Mouse (Mus musculus) hematopoietic stem cell, adult 5-6 weeks (primary cell): ENCODE data around the gene Als2cl. TPM values are rescaled to one million over a fixed set of nuclear protein-coding genes. Genes with fewer than 3 reads are reported as not detected.

Source experiments
- ATAC-seq, 2 experiments: fragments of 125-278 bp in 1 of 2; replicated peaks in 1 of 2; 2 replicates each; pipeline ENCODE4 v1.8.0; 2016 to 2017; ENCODE audit warnings: inconsistent platforms in 2 of 2, mild to moderate bottlenecking in 2 of 2, moderate number of reproducible peaks in 2 of 2, low read depth in 1 of 2, moderate TSS enrichment in 1 of 2; ENCODE audit not compliant: low FRiP score in 2 of 2, poor library complexity in 2 of 2, severe bottlenecking in 2 of 2, insufficient read depth in 1 of 2, low TSS enrichment in 1 of 2
- total RNA-seq: library from RNA; stranded (forward); fragments of 172-1452, 232-1000 nt; gene quantifications from 2 replicates; pipeline ENCODE4 v1.2.3, GENCODE M21; 2017

Gene Als2cl
- total RNA-seq, 1 experiment from 2014 or later: 1.5 TPM

DNA sequence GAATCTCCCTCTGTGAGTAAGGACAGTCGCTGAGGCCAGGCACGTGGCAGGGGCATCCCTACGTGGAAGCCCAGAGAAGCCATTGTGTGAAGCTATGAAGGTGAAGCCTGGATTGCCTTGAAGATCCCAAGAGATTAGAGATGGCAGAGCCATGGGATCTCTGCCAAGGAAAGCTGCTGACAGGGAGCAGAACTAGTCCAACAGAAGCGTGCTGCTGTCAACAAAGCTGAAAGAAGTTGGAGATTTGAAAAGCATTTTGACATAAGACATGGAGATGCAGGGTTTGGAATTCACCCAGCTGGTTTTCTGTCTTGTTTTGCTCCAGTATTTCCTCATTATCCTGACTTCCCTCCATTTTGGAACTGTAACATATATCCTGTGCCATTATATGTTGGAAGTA lies 22.6 kb downstream of the Als2cl start:
- ATAC-seq: no peak

DNA sequence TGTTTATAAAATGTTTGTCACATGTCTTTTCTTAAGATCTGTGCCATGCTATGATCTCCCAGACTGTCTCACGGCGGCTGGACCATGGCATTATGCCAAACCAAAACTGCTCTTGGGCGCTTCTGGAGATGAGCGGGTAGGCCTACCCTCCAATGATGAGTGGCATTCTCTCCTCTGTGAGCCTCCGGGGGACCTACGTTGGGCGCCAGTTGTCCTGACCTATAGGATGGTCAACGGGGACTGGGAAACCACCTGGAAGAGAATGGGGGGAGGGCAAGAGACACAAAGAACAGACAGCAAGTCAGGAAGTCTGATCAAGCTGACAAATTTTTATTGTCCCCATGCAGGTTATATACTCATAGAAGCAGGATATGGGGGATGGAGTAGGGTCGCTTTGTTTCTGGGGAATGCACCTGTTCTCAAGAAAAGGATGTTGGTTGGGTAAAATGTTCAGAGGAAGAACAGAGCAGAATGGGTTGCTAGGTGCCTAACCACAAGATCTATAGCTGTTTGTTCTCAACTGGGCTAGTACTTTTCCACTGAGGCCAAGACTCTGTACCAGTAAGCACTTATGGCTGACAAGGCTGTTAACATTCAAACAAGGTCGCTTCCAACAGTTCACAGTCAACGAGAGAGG lies 27.6 kb downstream of the Als2cl start:
- ATAC-seq: no peak

DNA sequence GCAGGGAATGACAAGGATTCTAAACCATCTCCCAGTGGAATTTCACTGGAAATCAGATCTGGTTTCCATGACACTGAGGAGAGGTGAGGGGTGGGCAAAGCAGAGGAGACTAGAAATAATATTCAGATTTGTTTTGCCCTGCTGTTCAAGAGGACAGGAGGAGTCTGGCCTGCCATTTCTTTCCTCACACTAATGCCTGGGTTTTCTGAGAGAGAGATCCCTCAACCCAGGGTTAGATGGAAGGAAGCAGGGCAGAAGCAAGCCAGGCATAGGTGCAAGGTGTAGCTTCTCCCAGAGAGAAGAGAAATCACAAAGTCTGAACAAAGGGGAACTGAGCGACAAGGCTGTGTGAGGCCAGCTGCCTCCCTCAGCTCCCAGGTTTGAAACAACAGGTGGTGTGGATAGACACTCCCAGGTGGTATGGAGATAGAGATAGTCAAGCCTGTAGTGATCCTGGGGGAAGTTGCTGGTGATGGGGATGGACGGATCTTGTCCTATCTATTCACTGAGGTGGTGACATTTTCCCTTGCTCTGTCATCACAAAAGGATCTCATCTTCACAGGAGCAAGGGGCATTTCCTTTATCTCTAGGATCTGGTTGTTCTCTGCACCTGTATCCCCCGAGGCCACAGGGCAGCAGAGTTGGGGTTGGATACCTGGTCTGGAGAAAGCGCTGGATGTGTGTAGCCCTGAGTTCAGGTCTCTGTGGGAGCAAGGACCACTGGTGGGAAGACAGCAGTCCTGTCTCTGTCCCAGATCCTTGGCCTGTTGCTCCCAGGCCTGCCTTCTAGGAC lies 28.4 kb downstream of the Als2cl start:
- ATAC-seq: no peak

DNA sequence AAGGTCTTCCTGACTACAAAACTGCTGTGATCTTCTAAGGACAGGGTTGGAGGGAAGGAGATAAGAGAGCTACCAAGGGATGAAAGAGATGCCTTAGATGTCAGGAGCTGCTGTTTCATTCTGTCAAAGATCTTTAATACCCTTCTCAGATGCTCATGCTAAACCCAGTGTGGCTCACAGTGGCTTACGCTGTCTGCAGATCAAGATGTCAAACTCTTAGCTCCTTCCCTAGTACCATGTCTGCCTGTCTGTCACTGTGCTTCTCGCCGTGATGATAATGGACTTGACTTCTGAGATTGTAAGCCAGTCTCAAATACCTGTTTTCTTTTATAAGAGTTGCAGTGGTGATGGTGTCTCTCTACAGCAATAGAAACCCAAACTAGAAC lies 29.0 kb downstream of the Als2cl start:
- no peak for ATAC-seq

DNA sequence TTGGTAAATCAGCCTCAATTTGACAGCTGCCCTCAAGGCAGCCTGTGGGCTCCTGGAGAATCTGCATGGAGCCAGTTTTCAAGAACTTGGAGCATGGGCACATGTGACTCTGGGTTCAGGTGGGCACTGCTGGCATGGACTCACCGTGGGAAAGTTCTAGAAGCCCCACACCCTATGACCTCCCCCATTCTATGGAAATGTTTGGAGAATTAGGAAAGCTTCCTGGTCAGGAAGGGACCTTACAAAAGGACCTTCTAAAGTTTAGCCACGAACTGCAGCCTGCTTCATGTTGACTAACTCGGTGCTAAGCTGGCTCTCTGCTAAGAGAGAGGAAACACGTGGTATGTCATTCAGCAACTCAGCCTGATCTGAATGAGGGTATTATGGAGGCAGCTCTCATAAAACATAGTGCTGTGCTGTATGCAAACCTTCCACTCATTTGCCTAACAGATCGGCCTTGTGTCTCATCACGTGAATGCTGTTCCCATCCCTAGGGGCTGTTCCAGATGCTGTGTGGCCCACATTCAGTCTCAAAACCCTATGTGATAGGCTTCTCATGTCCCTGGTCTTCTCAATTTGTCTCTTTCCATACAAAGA lies 29.8 kb downstream of the Als2cl start:
- ATAC-seq: peak in 1 of 2 experiments; percentile 46; a peak in 2 of 4 replicates

DNA sequence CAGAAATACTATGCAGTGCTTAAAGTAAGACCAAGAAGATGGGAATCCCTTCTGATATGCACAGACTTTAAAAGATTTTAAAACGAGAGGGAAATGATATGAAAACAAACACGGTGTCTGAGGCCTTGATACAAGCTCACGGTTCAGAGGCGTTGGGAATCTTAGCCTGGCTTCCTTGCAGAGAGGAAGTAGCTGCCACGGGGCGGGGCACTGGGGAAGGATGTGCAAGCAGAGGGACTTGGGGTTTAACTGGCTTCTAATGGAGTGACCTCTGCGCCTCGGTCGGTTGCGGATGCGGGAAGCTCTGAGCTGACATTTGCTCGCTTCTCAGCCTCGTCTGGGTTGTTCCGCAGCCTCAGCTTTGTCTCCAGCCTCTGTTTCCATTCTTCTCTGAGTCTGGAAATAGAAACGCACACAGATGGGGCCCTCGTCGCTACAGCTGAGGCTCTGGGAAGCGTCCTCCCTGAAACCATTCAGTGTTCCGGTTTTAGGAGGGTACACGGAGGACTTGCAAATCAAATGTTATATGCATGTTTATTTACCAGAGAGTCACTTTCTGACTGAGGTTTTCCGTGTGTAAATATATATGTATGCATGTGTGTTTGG lies 35.1 kb downstream of the Als2cl start:
- no peak for ATAC-seq

DNA sequence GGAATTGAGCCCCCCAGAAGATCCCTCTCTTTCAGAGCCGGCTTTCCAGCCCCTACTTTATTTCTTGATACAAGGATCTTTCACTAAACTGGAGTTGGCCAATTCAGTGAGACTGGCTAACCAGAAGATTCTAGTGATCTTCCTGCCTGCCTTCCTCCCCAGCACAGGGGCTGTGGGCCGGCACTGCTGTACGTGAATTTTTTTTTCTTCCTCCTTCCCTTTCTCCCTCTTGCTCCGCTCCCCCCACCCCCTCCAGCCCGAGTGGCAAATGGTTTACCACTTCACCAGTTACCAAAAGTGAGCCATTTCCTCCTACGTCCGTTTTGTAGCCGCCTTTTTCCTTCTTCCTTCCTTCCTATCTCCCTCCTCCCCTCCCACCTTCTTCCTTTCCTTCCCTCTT lies 35.8 kb downstream of the Als2cl start:
- ATAC-seq: peak; percentile 27 to 32; a peak in 1 of 4 replicates

DNA sequence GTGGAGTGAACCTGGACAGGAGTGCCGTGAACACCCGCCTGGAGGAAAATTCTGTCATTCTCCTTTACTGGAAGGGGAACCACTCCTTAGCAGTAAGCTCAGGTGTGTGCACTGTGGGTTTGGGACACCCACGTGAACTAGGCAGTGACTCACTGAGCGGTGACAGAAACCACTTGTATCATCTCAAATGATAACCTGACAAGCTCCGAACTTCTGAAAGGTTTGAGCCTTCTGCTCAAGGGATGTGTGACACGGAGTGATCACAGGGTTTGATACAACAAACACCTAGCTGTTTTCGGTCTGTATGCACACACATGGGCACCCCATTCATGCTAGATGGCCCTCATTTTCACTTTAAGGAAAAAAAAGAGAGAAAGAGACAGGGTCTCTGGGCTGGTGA lies 37.1 kb downstream of the Als2cl start, which contains the start of gene Fam240a:
Gene Fam240a (minus strand): TSS at position 76 of the 400 bp plus-strand sequence.
- no peak for ATAC-seq

DNA sequence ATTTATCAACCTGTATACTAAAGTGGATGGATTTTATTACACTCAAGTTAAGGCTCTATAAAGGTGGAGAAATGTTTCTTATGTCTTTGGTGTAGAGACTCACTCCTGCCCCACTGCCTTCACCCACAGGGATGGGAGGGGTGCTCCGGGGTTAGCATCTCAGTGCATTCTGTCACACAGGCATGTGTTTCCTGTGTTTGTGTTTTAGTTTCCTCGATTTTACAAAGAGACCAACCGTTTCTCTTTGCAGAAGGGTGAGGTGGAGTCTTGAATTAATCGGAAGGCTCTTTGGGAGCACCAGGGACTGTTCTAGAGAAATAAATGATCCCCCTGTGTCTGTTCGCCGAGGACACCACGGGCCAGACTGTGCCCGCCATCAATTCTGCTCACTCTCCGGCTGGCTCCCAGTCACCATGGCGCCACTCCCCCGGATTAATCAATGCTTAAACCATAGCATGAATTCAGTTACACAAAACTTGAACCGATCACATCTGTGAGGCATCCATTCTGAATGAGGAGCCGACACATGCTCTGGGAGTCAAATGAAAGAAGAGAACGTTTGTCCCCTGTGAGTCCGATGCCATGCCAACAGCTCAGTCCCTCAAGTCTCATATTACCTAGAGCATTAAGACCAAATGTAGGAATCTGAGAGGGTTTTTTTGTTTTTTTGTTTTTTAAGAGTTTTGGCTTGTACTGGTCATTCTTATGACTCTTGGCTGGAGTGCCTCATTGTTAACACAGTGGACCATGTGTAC lies 41.2 kb downstream of the Als2cl start:
- ATAC-seq: no peak; a peak in 1 of 4 replicates

DNA sequence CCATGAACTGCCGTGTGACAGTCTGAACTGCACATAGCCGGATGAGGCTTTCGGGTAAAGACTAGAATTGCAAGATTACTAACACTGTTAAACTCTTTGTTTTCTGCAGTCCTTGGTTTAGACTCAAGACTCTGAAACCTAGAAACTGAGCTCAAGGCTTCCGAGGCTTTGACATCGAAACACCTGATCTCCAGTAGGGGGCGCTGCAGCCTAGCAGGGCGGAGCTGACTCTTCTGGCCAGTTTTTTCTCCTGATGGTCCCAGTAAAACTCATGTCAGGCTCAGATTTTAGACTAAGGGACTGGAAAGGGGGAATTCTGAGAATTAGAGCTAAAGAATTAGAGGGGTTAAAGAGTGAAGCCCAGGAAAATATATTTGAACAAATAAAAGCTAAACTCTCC lies 43.1 kb downstream of the Als2cl start:
- ATAC-seq: peak; percentile 68 to 71; a peak in 3 of 4 replicates

DNA sequence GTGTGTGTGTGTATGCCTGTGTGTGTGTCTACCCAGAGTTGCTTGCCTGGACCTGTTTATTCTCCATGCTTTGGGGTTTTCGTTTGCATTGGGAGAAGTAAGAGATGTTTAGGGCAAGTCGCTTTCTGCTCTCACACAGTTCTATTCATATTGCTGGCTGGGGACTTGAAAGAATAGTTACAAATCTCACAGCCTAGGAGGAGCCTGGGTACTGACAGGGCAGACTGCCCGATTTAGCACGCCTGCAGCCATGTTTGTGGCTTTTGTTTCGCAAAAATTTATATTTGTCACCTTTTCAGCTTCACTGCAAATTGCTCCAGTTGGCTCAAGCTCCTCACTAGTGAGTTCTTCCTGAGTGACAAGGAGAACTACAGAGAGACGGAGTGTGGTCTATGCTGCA lies 51.9 kb downstream of the Als2cl start:
- no peak for ATAC-seq

DNA sequence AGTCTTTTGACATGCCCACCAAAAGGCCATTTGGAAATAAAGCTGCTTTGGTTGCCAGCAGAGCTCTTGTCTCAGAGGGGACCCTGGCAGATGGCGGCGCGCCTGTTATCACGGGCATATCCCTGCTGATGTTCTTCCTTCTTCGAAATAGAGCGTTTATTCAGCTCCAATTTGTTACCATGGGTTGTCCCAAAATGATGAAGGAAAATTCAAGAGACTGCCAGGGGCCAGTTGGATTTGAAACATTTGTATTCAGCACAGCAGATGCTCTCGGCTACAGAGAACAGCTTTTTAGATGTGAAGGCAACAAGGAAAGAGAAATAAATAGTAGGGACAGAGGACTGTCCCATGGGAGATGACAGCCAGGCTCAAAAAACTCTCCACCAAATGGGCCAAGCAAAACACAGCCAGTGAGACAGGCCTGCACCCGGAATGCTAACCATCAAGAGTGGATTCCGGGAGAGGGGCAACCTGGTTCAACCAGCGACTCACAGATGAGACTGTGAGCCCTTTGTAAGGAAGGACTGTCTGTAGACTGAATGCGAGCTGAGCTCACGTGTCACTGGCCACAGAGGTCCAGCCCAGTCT lies 54.3 kb downstream of the Als2cl start:
- no peak for ATAC-seq

DNA sequence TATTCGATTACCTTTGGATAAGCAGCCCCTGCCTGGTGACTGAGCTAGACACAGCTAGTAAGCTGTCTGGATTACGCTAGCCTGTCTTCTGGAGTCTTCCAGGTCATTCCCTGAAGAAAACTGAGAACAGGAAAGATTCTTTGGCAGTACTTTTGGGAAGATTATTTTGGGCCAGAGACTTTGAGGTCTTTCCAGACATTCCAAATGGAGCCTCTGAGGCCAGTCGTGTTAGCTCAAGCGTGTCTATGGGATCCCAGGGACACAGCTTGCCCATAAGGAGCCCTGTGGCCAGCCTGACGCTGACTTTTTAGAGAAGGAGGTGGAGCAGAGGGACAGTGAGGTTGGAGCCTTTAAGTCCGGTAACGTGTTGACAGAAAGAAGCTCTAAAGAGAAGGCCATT lies 56.3 kb downstream of the Als2cl start:
- no peak for ATAC-seq

DNA sequence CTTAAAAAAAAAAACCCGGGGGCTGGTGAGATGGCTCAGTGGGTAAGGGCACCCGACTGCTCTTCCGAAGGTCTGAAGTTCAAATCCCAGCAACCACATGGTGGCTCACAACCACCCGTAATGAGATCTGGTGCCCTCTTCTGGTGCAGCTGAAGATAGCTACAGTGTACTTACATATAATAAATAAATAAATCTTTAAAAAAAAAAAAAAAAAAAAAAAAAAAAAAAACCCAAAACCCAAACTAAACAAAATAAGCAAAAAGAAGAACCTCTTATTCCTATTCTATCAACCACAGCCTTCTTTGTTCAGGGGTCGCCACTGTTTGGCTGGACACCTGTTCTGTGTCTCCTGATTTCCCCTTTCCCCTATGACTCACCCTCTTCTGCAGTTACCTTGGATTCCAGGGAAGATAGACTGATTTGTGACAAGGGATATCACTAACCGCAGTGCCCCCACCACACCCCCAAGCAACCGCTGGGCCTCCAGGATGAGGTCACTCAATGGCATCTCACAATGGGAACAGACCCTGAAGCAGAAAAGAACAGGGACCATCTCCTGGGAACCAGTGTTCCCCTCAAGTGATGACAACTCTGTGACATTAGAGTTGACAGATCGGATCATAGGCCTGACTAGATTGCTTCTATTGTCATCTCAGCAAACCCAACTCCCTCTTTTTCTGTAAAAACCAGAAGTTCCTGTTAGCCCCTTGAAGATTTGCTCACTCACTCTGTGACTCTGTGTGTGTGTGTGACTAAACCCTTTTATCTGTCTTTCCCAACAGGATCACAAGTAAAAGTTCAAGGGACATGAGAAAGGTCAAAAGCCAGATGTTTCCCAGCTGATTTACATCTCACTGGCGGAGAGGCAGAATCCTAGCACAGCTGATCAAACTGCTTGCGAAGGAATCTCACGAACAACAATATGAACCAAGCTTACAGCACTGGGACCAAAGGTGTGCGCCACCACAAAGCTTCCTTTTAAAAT lies 58.1 kb downstream of the Als2cl start:
- ATAC-seq: no peak

DNA sequence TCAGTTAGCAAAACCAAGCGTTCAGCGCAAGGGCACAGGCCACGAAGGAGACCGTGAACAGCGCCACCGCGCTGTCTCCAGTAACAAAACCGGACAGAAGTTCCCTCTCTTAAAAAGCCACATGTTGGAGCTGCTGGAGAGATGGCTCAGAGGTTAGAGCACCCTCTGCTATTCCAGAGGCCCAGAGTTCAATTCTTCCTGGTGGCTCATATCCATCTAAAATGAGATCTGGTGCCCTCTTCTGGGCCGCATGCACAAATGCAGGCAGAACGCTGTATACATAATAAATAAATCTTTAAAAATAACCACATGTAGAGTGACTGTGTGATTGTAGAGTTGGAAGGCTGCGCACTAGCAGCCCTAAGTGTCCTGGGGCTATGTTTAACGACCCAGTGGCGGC lies 64.6 kb downstream of the Als2cl start:
- ATAC-seq: peak; percentile 22 to 38; a peak in 1 of 4 replicates

DNA sequence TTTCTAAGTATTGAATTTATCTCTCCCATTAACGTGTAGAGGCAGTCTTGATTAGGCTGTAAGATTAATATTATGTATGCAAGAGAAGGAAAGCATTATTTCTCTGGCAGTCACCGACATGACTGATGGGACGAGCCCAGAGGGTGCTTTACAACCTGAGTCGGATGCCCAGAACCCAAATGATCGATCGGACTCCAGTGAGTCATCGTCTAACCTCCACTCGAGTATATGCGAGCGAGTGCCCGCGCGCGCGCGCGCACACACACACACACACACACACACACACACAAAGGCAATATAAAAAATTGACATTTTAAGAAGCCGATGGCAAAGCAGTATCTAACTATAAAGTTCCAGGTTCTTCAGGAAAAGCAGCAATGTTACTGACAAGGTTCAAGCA lies 65.7 kb downstream of the Als2cl start:
- ATAC-seq: no peak
